Mouse (Mus musculus) thymus, adult 2 months (tissue): Measurements from ENCODE around the gene Frmd4a. TPM values are rescaled to one million over a fixed set of nuclear protein-coding genes. Genes with fewer than 3 reads are reported as not detected.

Experiments
- DNase-seq: peaks from one replicate; pipeline ENCODE4 v3.0.0; 2021
- H3K27ac ChIP-seq: fragments of 200-500 bp; 2 replicates; pipeline ENCODE4 v1.5.1; 2012; ENCODE audit warnings: low read length, control low read depth; ENCODE audit not compliant: control insufficient read depth, insufficient read depth
- H3K27me3 ChIP-seq: fragments of 200-500 bp; 2 replicates; pipeline ENCODE4 v1.6.1; 2012; ENCODE audit warnings: mild to moderate bottlenecking, low read length, moderate library complexity, mixed read lengths; ENCODE audit not compliant: control insufficient read depth, insufficient read depth
- H3K36me3 ChIP-seq: fragments of 200-500 bp; 2 replicates; pipeline ENCODE4 v1.6.1; 2012; ENCODE audit warnings: mild to moderate bottlenecking, low read length, moderate library complexity; ENCODE audit not compliant: control insufficient read depth, insufficient read depth
- H3K4me1 ChIP-seq: fragments of 200-500 bp; replicated peaks from 2 replicates; pipeline ENCODE4 v1.6.1; 2012; ENCODE audit warnings: low read length; ENCODE audit not compliant: control insufficient read depth, insufficient read depth
- H3K4me3 ChIP-seq: fragments of 200-500 bp; 2 replicates; pipeline ENCODE4 v1.5.1; 2012; ENCODE audit warnings: mild to moderate bottlenecking, low read length, control low read depth, moderate library complexity; ENCODE audit not compliant: control insufficient read depth, insufficient read depth
- CTCF ChIP-seq: fragments of 200-500 bp; IDR thresholded peaks from 2 replicates; pipeline ENCODE4 v1.5.1; 2012; ENCODE audit warnings: mild to moderate bottlenecking, control low read depth, low read length, moderate library complexity, borderline replicate concordance; ENCODE audit not compliant: control insufficient read depth, poor library complexity, insufficient read depth; ENCODE audit errors: extremely low read depth
- POLR2A ChIP-seq: fragments of 200-500 bp; IDR thresholded peaks from 2 replicates; pipeline ENCODE4 v1.6.1; 2012; ENCODE audit warnings: mild to moderate bottlenecking, low read length, control low read depth, moderate library complexity; ENCODE audit not compliant: control insufficient read depth, poor library complexity, insufficient read depth; ENCODE audit errors: extremely low read depth
- WGBS: fragments of 180-500 bp; shearing (Covaris S2); methylation state at CpG from one replicate; pipeline ENCODE4 v1.1.7; 2018; 5-methylcytosine and 5-hydroxymethylcytosine counted together
- polyA plus RNA-seq: library from polyadenylated mRNA; depleted of rRNA; stranded (reverse); fragments of >200 nt; gene quantifications from 2 replicates; pipeline ENCODE4 v1.2.3, GENCODE M21; 2012

The Frmd4a gene
- polyA plus RNA-seq, 1 experiment = 17.5 TPM

DNA sequence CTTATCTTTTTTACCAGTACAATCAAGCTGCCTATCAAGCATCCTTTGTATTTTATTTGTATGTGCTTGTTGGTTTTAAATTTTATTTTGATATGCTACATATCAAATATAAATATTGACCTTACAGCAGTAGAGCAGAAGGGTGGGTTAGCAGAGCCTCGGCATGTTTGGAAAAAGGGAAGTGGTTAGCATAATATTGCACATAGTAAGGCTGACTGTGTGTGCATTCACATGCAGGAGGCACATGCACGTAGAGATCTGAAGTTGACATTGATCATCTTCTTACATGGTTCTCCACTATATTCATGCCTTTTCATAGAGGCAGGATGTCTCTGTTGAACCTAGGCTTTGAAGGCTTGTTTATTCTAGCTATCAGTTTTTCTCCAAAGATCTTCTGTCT is 148.7 kb downstream of the Frmd4a start:
- no peak for TF ChIP-seq POLR2A
- TF ChIP-seq CTCF = no peak
- Histone ChIP-seq H3K27me3 (no peaks in the 10 kb centered on the region), H3K36me3 (no peaks in the 10 kb centered on the region), H3K4me1 (no peaks in the 10 kb centered on the region), H3K4me3 (no peak overlapping the region), H3K27ac (no peak overlapping the region)
- 28% methylated on average over 2 of the region's 2 CpGs for WGBS
- DNase-seq = no peak

DNA sequence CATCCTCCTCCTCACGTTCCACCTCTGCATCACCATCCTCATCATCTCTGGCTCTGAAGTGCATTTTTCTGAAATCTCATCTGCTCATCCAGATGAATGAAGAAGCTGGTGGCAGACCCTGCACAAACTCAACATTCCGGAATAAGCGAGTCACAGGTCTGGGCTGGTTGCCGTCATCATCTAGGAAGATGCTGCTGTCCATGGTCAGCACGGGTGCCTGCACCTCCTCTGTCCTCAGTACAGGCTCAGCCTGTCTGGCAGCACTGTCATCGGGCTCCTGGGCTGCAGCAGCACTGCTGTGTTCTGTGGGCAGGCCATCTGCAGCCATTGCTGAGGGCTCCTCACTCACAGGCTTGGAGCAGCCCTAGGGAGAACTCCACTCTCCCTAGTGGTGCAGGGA is 149.6 kb downstream of the Frmd4a start:
- Histone ChIP-seq H3K4me3 (no peak overlapping the region), H3K36me3 (no peaks in the 10 kb centered on the region), H3K27me3 (no peaks in the 10 kb centered on the region), H3K27ac (no peak overlapping the region), H3K4me1 (no peaks in the 10 kb centered on the region)
- no peak for DNase-seq
- 96% methylated on average over 6 of the region's 6 CpGs for WGBS
- TF ChIP-seq CTCF (no peak), POLR2A (no peak)

DNA sequence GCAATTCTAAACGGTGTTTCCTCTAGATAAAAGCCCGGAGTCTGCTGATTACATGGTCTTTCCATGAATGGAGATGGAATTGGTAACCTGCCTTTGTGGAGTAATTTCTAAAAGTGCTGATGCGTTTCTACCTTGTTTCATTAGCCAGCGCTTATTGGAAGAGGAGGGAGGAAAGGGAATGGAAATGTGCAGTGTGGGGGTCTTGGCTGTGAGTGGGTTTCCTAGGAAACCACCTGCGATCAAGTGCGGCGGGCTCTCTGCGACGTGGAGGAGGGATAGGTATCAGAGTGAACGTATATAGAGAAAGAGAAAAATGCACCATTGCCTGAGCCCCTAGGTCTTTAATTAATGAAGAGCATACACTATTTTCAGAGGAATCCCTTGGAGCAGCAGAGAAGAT is 152.2 kb downstream of the Frmd4a start:
- H3K4me3 ChIP-seq = no peak overlapping the region
- H3K36me3 ChIP-seq = no peaks in the 10 kb centered on the region
- WGBS = 87% methylated on average over 10 of the region's 10 CpGs
- DNase-seq = no peak
- H3K27me3 ChIP-seq = no peaks in the 10 kb centered on the region
- no peak overlapping the region for H3K27ac ChIP-seq
- TF ChIP-seq CTCF (no peak), POLR2A (no peak)
- no peaks in the 10 kb centered on the region for H3K4me1 ChIP-seq

DNA sequence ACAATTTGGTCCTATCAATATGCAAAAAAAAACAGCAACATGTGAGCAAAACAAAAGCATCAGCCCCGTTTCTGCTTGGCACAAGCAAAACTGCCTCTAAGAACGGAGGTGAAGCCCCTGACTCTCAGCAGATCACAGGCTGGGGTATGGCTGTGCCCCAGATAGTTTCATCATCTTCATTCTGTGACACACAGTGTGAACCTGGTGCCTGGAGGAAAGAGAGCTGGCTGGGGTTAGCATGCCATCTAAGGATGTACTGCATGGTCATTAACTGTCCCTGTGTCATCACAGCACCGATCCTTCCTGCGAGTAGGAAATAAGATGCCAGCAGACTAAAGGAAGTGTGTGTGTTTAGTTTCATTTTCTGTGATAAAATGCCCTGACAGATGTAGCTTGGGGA is 152.7 kb downstream of the Frmd4a start:
- TF ChIP-seq CTCF (no peak), POLR2A (no peak)
- no peak for DNase-seq
- Histone ChIP-seq H3K36me3 (no peaks in the 10 kb centered on the region), H3K4me3 (no peak overlapping the region), H3K4me1 (no peaks in the 10 kb centered on the region), H3K27ac (no peak overlapping the region), H3K27me3 (no peaks in the 10 kb centered on the region)
- 81% methylated on average over 4 of the region's 4 CpGs for WGBS

DNA sequence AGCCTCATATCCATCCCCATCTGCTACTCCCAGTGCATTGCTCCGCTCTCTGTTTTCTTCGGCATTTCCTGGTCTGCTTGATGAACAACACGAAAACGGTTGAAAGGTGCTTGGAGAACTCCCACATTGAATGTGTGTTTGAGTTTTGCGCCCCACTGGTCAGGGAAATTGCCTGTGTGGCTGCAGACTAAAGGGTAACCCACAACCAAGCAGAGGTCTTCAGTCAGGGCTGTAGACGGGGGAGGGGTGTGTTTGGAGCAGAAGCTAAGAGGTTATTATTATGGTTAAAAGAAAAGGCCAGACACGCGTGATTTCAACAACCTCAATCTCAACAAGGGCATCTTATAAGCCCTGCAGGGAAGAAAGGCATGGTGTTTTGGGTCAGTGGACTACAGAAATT is 167.5 kb downstream of the Frmd4a start:
- no peaks in the 10 kb centered on the region for H3K36me3 ChIP-seq
- H3K4me1 ChIP-seq = no peaks in the 10 kb centered on the region
- no peak overlapping the region for H3K27ac ChIP-seq
- no peak overlapping the region for H3K4me3 ChIP-seq
- no peaks in the 10 kb centered on the region for H3K27me3 ChIP-seq
- TF ChIP-seq POLR2A = no peak
- no peak for TF ChIP-seq CTCF
- DNase-seq = no peak
- WGBS = 96% methylated on average over 8 of the region's 8 CpGs

DNA sequence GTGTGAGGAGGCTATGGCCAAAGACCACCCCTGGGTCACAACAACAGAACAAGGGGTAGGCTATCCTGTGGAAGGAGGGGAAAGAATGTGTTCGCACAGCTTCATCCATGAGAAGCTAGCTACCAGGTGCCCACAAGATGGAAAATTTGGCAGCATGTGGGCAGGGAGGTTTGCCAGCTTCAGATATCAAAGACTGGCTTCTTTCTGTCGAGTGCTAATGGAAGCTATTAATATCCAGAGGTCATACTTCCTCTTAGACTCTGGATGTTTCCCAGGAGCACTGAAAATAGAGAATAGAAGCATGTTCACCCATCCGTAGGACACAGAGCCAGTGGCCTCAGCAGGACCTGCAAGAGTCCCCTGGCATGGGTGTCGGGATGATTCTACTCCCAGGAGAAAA is 170.0 kb downstream of the Frmd4a start:
- H3K36me3 ChIP-seq = no peaks in the 10 kb centered on the region
- DNase-seq = no peak
- H3K4me1 ChIP-seq = no peaks in the 10 kb centered on the region
- TF ChIP-seq POLR2A = no peak
- no peak for TF ChIP-seq CTCF
- H3K4me3 ChIP-seq = no peak overlapping the region
- no peak overlapping the region for H3K27ac ChIP-seq
- no peaks in the 10 kb centered on the region for H3K27me3 ChIP-seq
- 69% methylated on average over 4 of the region's 4 CpGs for WGBS

DNA sequence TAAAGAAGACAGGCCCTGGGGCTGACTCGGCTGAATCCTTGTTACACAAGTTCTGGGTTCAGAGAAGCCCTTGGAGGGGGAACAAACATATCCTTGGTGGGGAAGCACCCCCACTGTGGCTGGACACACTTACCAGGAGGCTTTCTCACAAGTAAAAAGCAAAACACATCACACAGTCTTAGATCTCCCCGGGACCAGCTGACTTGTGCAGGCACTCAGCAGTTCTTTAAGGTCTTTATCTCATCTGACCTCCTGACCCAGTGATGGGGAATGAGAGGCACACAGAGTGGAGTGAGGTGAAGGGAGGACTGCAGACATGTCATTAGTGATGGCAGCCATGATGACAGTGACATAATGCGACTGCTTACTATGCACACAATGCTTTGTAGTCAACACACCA is 170.8 kb downstream of the Frmd4a start:
- no peak for TF ChIP-seq CTCF
- no peak for TF ChIP-seq POLR2A
- H3K36me3 ChIP-seq = no peaks in the 10 kb centered on the region
- H3K4me3 ChIP-seq = no peak overlapping the region
- 85% methylated on average over 3 of the region's 3 CpGs for WGBS
- H3K4me1 ChIP-seq = no peaks in the 10 kb centered on the region
- no peak for DNase-seq
- H3K27ac ChIP-seq = no peak overlapping the region
- no peaks in the 10 kb centered on the region for H3K27me3 ChIP-seq
